Mouse (Mus musculus) urinary bladder, postnatal 25 days (tissue): ENCODE measurements around the gene Spout1.
"Not testable (repeated sequence)": the region's sequence is repeated elsewhere in the genome, so short reads cannot be mapped to it uniquely, and the experiment has no call there.

Source experiments
- DNase-seq: peaks from one replicate; pipeline ENCODE4 v3.0.0; 2022; ENCODE audit warnings: low spot score

Gene Spout1

DNA sequence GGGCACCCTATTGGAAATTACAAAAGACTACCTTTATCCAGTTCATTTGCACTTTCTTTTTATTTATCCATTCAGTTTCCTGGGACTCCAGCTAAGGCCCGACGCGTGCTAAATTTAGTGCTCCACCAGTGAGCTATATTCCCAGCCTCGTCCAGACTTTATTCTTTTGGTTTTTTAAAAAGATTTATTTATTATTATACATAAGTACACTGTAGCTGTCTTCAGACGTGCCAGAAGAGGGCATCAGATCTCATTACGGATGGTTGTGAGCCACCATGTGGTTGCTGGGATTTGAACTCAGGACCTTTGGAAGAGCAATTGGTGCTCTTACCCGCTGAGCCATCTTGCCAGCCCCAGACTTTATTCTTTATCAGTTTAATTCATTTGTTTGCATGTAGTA is 452 bp upstream of the Spout1 start:
- DNase-seq, result not testable (repeated sequence)

DNA sequence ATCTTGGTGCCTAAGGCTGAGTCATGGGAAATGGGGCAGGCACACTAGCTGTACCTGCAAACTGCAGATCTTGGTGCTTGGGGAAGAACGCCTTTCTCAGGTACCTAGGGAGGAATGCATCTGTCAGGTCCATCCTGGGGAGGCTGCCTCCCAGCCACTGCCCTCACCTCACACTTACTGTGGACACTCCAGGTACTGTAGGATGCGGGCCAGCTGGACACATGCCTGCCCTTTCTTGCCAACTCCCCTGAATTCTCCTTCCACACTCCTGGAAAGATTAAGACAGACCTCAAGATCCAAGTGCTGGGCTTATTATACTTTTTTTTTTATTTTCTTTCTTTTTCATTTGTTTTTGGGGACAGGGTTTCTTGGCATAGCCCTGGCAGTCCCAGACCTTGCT is 1.7 kb downstream of the Spout1 start:
- DNase-seq, result no peak

- DNase-seq, result no peak
These were observed 2.4 kb downstream of the Spout1 start for GRCm38 (mm10) chr2:30175897-30176296.

GRCm38 (mm10) chr2:30173541-30174240 is 4.6 kb downstream of the Spout1 start:
- DNase-seq, result no peak

DNA sequence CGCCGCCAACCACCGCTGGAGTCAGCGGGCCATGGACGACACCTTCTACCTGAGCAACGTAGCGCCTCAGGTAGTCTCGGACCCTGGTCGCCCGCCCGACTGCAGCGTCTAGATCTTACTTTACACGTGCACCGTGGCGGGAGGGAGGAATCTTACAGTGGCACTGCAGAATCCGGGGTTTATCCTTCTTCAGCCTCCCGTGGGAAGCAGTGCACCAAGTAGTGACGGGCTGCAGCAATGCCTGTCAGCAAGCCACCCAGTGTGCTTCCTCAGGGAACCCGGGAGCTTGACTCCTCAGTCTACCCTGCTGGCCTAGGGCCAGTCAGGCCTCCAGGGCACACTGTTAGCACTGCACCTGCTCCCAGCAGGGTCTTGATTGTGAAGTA is 6.3 kb downstream of the Spout1 start:
- DNase-seq, result no peak

DNA sequence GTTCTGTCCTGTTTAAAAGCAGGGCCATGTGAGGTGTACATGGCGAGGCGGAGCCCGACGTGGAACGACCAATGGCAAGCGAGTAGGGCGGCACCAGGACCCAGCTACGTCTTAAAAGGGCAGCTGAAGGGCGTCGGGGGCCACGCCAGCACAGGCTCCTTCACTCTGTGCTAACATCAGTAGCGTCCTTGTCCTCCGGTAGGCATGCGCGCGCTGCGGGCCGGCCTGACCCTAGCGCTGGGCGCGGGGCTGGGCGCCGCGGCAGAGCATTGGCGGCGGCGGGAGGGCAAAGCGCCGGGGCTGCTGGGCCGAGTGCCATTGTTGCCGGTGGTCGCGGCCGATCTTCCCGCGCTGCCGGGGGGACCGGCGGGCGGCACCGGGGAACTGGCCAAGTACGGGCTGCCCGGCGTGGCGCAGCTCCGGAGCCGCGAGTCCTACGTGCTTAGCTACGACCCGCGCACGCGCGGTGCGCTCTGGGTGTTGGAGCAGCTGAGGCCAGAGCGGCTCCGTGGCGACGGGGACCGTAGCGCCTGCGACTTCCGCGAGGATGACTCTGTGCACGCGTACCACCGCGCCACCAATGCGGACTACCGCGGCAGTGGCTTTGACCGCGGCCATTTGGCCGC is 6.8 kb downstream of the Spout1 start, which contains the start of gene Endog:
Gene Endog, plus strand, starts transcription at position 123 of the 626 bp plus-strand sequence.
- peak; percentile 75 for DNase-seq

DNA sequence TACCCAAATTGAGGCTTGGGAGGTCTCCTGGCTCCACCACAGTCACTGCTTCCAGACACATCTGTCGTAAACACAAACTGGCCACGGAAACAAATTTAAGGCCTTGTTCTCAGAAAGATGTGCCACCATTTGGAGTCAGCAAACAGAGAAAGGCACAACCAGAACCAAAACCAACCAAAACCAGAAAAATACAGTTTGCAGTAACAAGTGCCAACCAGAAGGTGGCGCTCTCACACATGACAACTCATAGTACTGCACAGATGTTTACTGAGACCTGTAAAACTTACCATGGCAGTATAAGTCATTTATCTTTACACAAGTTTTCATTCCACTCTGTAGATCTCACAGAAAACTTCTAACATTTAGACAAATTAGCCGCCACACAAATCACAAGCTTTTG is 11.6 kb downstream of the Spout1 start:
- DNase-seq, result no peak

GRCm38 (mm10) chr2:30164340-30164932 is 13.8 kb downstream of the Spout1 start:
- DNase-seq, result no peak

- DNase-seq, result no peak
These were observed 16.4 kb downstream of the Spout1 start for GRCm38 (mm10) chr2:30161809-30162208.

- DNase-seq, result not testable (repeated sequence)
These were observed 18.4 kb downstream of the Spout1 start for GRCm38 (mm10) chr2:30159871-30160270.

DNA sequence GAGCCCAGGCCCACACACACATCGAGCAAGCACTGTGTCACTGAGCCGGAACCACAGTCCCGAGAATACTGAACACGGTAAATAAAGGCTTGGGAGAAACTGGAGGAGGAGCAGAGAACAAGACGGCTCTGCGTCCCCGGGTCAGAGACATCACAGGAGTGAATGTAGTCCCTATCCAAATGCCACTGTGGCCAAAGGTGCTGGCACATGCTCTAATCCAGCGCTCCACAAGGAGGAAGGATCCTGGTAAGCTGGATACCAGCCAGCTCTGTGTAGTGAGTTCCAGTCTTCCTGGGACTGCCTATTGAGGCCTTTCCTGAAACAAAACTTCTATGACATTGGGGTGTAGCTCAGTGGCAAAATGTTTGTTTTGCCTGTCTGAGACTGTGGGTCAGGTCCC is 25.6 kb downstream of the Spout1 start:
- no peak for DNase-seq

DNA sequence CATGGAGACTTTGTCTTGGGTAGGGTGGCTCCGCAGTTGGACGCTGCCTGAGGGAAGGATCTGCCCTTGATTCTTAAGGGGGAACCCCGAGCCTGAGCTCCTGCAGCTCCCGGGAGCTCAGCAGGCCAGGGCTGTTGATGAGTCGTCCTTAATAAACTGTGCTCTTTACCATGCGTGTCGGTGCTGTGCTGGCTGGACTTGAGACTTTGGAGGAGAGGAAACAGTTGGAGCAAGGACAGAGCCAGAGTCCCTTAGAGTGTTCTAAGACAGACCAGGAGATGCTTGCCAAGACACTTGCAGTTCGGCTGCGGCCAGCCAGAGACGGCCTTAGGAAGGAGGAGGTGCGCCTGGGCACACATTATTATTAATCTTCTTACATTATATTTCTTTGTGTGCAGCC is 26.4 kb downstream of the Spout1 start:
- no peak for DNase-seq

GRCm38 (mm10) chr2:30147466-30147865 is 30.8 kb downstream of the Spout1 start:
- peak; percentile 32 for DNase-seq

DNA sequence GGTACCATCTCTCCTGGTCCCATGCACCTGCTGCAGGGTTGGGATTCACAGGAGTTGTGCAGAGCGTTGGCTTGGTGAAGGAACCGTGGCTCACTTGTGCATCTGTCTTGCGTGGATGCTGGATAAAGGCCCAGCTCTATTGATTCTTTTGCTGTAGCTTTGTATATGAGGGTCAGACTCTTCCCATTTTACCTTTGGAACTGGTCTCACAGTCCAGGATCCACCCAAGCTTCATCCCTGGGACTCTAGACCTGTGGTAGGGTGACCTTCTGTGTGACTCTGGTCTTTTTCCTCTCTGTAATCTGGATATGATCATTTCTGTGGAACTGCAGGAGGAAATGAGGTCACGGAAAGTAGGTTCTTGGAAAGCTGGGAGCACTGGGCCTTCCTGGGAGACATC is 33.8 kb downstream of the Spout1 start:
- no peak for DNase-seq

DNA sequence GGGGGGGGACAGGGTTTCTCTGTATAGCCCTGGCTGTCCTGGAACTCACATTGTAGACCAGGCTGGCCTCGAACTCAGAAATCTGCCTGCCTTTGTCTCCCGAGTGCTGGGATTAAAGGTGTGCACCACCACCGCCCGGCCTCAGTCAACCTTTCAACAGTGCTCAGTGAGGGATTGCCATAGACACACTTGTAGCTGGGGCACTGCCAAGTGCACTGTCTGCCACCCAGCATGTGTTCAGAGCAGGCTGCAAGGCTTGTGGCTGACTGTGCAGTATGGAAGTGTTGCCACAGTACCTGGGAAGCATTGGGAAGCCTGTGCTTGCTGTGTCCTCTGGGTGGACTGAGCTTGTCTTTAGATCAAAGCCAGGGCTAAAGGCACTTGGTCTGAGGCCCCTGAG is 38.2 kb downstream of the Spout1 start:
- not testable (repeated sequence) for DNase-seq

- DNase-seq, result no peak
These were observed 41.8 kb downstream of the Spout1 start for GRCm38 (mm10) chr2:30136458-30136857.

DNA sequence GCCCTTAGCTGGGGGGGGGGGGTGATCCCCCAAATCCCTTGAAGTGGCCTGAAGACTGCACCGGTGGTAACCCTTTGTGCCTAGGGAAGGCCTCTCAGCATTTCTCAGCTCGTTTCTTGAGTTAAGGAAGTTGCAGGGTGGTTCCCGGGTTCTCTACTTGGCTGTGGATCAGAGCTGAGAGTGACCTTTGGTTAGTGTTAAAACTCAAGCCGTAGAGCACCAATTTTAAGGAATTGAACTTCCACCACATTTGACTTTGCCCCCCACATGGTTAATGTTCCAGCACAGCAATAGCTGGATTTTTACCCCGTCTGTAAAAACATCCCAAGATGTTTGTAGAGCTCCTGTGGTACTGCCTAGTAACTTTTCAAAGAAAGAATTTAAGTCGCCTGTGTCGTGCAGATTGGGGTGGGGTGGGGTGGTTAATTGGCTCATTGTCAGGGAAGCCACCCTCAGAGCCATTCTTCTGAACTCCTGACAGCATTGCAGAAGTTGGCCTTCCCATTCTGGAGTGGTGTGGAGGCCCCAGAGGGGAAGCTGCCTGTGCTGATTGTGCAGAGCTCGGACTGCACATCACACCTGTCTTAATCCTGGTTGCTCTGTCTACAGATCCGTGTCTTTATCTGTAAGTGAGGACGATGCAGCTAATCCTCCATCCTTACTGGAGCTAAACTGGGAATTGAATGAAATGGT is 43.2 kb downstream of the Spout1 start:
- DNase-seq, result no peak

- DNase-seq, result no peak
These were observed 43.9 kb downstream of the Spout1 start for GRCm38 (mm10) chr2:30134378-30134711.

DNA sequence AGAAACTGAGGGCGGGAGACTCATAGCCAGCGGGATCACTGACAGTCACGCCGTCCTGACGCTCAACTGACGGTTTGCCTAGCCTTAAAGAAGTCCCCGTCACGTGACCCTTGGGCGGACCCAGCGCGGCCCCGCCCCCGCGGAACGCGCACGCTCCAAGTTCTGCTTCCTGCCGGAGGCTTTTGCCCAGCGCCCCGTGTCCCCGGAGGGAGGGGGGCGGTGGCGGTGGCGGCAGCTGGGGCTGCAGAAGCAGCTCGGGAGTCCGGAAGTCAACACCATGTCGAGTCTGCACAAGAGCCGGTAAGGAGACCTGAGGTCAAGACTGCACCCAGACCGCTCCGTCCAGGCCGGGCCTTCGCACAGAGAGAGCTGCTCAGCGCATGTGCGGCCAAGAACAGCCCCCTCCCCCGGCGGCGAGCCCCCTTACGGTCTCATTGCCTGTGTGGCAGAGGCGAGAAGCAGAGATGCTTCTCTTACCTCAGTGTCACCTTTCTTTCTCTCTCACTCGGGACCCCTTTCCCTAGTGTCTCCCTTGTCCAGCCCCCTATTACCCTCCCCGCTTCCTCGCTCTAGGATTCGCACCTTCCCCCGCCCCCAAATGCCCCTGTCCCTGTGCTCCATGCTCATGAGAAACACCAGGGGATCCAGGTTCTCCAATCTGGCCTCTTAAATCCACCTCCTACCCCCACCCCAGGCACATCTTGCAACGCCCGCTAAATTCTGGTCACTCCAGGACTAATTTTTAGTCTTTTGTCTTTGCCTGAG is 44.5 kb downstream of the Spout1 start, which contains the start of gene Tbc1d13:
Gene Tbc1d13, plus strand, starts transcription at position 134 of the 765 bp plus-strand sequence.
- peak; percentile 98 for DNase-seq

- peak; percentile 25 for DNase-seq
These were observed 45.3 kb downstream of the Spout1 start for GRCm38 (mm10) chr2:30132801-30133612.

DNA sequence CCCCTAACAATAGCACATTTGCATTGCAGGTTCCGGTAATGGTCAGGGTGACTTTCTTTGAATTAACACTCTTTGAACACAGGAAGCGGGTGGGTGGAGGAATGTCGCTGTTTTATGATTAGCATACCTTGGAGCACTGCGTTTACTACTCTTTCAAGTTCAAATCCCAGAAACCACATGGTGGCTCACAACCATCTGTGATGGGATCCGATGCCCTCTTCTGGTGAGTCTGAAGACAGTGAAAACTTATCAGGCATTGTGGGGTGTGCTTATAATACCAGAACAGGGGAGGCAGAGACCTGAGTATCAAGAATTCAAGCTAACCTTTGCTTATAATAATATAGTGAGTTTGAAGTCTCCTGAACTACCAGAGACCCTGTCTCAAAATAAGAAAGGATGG is 47.0 kb downstream of the Spout1 start:
- not testable (repeated sequence) for DNase-seq
